Mouse (Mus musculus): ENCODE results near the gene Gm20773.
"Not testable (repeated sequence)": the region's sequence is repeated elsewhere in the genome, so short reads cannot be mapped to it uniquely, and the experiment has no call there.

Gm20773 gene

DNA sequence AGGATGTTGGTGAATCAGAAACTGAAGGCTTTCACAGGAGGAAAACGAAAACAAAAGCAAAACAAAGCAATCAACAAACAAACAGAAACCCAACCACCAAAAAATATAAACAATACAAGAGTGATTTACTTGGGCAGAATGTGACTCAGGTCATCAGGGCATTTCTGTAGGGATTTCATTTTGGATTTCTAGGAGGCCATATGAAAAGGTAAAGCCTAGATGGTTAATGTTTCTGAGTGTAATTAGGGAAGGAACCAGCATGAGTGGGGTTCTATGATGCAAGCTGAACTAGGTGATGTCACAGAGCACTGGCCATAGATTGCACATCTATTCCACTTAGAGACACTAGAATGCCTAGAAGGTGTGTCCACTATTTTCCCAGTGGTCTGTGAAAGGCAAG is at the start of gene Gm20773:
Gene Gm20773, plus strand, starts transcription at position 301 of the 400 bp plus-strand sequence.
- not testable (repeated sequence) for DNase-seq (ENCODE audit: low read depth, low spot score)

DNA sequence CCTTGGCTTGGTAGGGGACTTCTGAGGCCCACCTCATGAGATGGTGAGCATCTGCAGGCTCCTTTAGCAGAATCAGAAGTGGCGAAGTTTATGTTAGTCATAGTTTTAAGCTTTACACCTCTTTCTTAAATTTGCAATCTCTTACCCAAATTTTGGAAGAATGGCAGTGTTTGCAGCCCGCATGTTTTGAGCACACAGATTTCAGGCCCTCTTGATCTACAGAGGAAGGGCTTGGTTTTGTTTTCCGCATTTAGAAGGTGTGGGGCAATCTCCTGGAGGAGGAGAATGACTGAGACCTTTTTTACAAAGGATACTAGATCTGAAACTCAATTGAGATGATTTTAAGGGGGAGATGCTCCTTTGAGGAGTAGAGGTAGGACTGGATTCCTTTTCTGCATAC is 28.3 kb upstream of the Gm20773 start, which contains the start of gene Gm21866:
Gene Gm21866, minus strand, starts transcription at position 101 of the 400 bp plus-strand sequence.
- DNase-seq (ENCODE audit: low read depth, low spot score): not testable (repeated sequence)

Measured in forelimb bud, embryonic 11.5 days (tissue).